Mouse (Mus musculus): Measurements from ENCODE around the gene Smarcb1.

- TF ChIP-seq CTCF (IDR thresholded peaks at IDR 0.05; ENCODE audit: low read depth, low read length) (no peak), POLR2A (IDR thresholded peaks at IDR 0.05; ENCODE audit: insufficient read depth, low read length) (no peak)
Observed at GRCm38 (mm10) chr10:75884742-75885141, 36.7 kb downstream of the Smarcb1 start.
